Mouse (Mus musculus) kidney, embryonic 16.5 days (tissue): Measurements from ENCODE around the gene Trim8. TPM values are rescaled to one million over a fixed set of nuclear protein-coding genes. Genes with fewer than 3 reads are reported as not detected.

ENCODE experiments used
- ATAC-seq: fragments of 200-750 bp; cut with Nextera tagmentation; 2 replicates; pipeline ENCODE4 v1.8.0; 2017; ENCODE audit warnings: moderate TSS enrichment; ENCODE audit not compliant: low FRiP score, low TSS enrichment
- H3K27ac ChIP-seq: fragments of 300-500 bp; sonication (generic); 2 replicates; pipeline ENCODE4 v1.5.1; 2014; ENCODE audit warnings: low read length
- H3K27me3 ChIP-seq: fragments of 300-500 bp; sonication (generic); 2 replicates; pipeline ENCODE4 v1.6.1; 2014; ENCODE audit warnings: low read length, control low read depth, mixed read lengths; ENCODE audit not compliant: insufficient read depth
- H3K36me3 ChIP-seq: fragments of 300-500 bp; sonication (generic); 2 replicates; pipeline ENCODE4 v1.6.1; 2014; ENCODE audit warnings: low read length, control low read depth, mixed read lengths; ENCODE audit not compliant: insufficient read depth
- H3K4me1 ChIP-seq: fragments of 300-500 bp; sonication (generic); 2 replicates; pipeline ENCODE4 v1.6.1; 2014; ENCODE audit warnings: low read length, control low read depth, mixed read lengths; ENCODE audit not compliant: insufficient read depth
- H3K4me2 ChIP-seq: fragments of 300-500 bp; sonication (generic); replicated peaks from 2 replicates; pipeline ENCODE4 v1.6.1; 2014; ENCODE audit warnings: low read depth, low read length
- H3K4me3 ChIP-seq: fragments of 300-500 bp; sonication (generic); 2 replicates; pipeline ENCODE4 v1.5.1; 2014; ENCODE audit warnings: mild to moderate bottlenecking, low read length
- H3K9ac ChIP-seq: fragments of 300-500 bp; sonication (generic); replicated peaks from 2 replicates; pipeline ENCODE4 v1.6.1; 2014; ENCODE audit warnings: low read length
- H3K9me3 ChIP-seq: fragments of 300-500 bp; sonication (generic); 2 replicates; pipeline ENCODE4 v1.6.1; 2016; ENCODE audit warnings: low read length, control low read depth
- WGBS: fragments of 180-500 bp; shearing (Covaris S2); extraction: QIAGEN DNeasy Blood & Tissue Kit; methylation state at CpG from one replicate; pipeline ENCODE4 v1.1.7; 2014; 5-methylcytosine and 5-hydroxymethylcytosine counted together
- polyA plus RNA-seq: library from polyadenylated mRNA; unstranded; fragments of >200 nt; fragmentation: Nextera tagmentation; extraction: Ambion mirVana; gene quantifications from 2 replicates; pipeline ENCODE4 v1.2.1, GENCODE M21; 2015

Gene Trim8
- polyA plus RNA-seq, 1 experiment from 2014 or later: 22.2 TPM

DNA sequence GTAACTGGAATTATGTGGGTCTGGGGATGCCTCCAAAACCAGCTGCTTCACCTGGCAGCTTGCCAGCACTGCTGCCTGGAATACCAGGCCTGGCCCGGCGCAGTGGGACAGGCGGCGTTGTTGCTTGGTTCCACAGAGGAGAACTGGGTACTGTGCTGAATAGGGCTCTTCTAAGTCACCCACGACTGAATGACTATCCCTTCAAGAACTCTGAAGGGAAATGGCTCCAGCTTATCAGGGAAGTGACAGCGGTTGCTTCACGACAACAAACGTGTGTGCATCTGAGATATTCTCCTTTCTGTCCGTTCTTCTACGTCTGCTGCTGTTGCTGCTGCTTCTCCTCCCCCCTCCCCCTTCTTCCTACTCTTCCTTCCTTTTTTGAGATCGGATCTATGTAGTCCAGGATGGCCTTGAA, 52.0 kb downstream of the Trim8 start:
- Histone ChIP-seq H3K4me3 (no peak overlapping the region), H3K4me2 (no peak overlapping the region), H3K36me3 (peaks cover 34% of the 10 kb centered on the region), H3K4me1 (no peaks in the 10 kb centered on the region), H3K27me3 (no peaks in the 10 kb centered on the region), H3K9ac (no peak overlapping the region), H3K9me3 (no peaks in the 10 kb centered on the region), H3K27ac (no peak overlapping the region)
- 66% methylated on average over 11 of the region's 11 CpGs for WGBS
- no peak for ATAC-seq

GRCm38 (mm10) chr19:46558009-46558408, 56.5 kb downstream of the Trim8 start:
- no peak for ATAC-seq
- peaks cover 8% of the 10 kb centered on the region; the same call in 1 of the 2 replicates for H3K36me3 ChIP-seq
- no peak overlapping the region for H3K27ac ChIP-seq
- H3K27me3 ChIP-seq: no peaks in the 10 kb centered on the region
- peaks cover 2% of the 10 kb centered on the region; the same call in 1 of the 2 replicates for H3K4me1 ChIP-seq
- H3K4me2 ChIP-seq: no peak overlapping the region
- 83% methylated on average over 8 of the region's 8 CpGs for WGBS
- H3K9ac ChIP-seq: no peak overlapping the region
- no peak overlapping the region for H3K4me3 ChIP-seq
- no peaks in the 10 kb centered on the region for H3K9me3 ChIP-seq

- no peak overlapping the region for H3K27ac ChIP-seq
- H3K9ac ChIP-seq: no peak overlapping the region
- WGBS: 80% methylated on average over 12 of the region's 12 CpGs
- no peak overlapping the region for H3K4me3 ChIP-seq
- peaks cover 2% of the 10 kb centered on the region; the same call in 1 of the 2 replicates for H3K4me1 ChIP-seq
- H3K27me3 ChIP-seq: no peaks in the 10 kb centered on the region
- H3K9me3 ChIP-seq: no peaks in the 10 kb centered on the region
- H3K4me2 ChIP-seq: no peak overlapping the region
- H3K36me3 ChIP-seq: peaks cover 8% of the 10 kb centered on the region; the same call in 1 of the 2 replicates
- no peak for ATAC-seq
Observed at GRCm38 (mm10) chr19:46558631-46559030, 57.1 kb downstream of the Trim8 start.

DNA sequence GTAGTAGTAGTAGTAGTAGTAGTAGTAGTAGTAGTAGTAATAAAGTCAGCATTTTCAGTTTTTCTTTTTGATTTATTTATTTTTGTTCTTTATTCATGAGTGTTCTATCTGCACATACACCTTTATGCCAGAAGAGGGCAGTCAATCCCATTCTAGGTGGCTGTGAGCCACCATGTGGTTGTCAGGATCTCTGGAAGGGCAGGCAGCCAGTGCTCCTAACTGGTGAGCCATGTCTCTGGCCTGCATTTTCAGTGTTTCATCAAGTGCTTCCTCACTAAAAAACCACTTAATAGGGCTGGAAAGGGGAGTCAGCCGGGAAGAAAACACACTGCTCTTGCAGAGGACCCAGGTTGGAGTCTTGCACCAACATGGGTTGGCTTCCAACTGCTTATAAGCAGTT, 60.6 kb downstream of the Trim8 start:
- H3K27ac ChIP-seq: no peak overlapping the region
- no peak overlapping the region for H3K9ac ChIP-seq
- ATAC-seq: no peak
- H3K4me2 ChIP-seq: no peak overlapping the region
- no peaks in the 10 kb centered on the region for H3K27me3 ChIP-seq
- H3K4me3 ChIP-seq: no peak overlapping the region
- 35% methylated on average over 1 of the region's 1 CpGs for WGBS
- H3K4me1 ChIP-seq: peaks cover 6% of the 10 kb centered on the region; the same call in 1 of the 2 replicates
- H3K9me3 ChIP-seq: no peaks in the 10 kb centered on the region
- H3K36me3 ChIP-seq: peaks cover 8% of the 10 kb centered on the region; the same call in 1 of the 2 replicates

DNA sequence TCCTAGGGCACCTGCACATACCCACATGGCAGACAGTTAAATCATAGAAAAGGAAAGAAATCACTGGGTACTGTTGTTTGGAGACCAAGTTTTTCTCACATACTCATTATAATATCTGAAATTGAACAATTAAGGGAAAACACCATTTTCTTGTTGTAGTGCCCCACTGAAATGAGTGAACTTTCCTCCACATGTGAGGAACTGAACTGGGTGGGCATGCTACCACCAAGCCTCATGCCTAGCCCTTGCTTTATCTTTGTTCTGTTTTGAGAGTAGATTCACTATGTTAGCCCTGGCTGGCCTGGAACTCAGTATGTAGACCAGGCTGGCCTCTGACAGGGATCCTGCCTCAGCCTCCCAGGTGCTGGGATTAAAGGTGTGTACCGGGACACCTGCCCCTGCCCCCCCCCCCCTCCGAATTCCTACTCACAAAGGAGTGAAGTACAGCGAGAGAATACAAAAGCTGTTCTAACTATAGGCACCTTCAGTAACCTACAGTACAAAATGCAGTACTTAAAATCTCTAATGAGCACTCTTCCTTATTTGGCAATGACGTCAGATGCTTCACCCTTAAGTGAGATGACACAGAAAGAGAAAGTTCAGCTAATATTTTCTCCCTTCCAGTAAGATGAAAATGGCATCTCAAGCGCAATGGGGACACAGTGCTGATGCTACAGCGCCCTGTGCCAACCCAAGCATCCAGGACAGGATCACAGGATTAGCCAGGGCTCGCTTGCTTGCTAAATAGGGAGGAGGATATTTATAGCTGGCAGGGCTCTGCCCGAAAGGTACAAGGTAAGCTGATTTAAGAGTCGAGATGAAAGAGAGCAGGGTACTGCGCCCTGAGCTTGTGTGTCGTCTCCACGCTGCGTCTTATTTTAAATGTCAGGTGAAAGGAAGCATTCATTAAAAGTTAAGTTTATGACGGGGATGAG, 61.3 kb downstream of the Trim8 start:
- Histone ChIP-seq H3K9me3 (no peaks in the 10 kb centered on the region), H3K36me3 (peaks cover 3% of the 10 kb centered on the region; the same call in 1 of the 2 replicates), H3K9ac (no peak overlapping the region), H3K4me2 (no peak overlapping the region), H3K27ac (no peak overlapping the region), H3K27me3 (no peaks in the 10 kb centered on the region), H3K4me1 (peaks cover 6% of the 10 kb centered on the region; the same call in 1 of the 2 replicates), H3K4me3 (no peak overlapping the region)
- 83% methylated on average over 14 of the region's 14 CpGs for WGBS
- no peak for ATAC-seq

- WGBS: 75% methylated on average over 4 of the region's 4 CpGs
- Histone ChIP-seq H3K9me3 (no peaks in the 10 kb centered on the region), H3K4me3 (no peak overlapping the region)
Observed at GRCm38 (mm10) chr19:46563603-46564002, 62.1 kb downstream of the Trim8 start.

DNA sequence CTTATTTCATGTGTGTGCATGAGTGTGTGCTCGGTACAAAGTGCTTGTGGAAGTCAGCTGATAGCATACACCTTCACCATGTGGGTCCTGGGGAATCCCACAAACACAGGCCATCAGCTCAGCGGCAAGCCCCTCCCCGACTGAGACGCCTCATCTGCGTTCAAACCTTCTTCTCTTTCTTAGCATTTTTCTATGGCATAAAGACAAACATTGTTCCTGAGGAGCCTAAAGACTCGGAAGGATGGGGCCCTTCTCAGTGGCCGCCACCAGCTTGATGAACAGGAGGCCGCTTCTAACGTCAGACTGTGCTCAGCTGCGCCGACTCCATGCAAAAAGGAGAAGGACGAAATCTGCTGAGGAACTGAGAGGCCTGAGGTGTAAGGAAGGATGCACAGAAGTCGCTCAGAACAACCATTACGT, 62.6 kb downstream of the Trim8 start:
- no peak overlapping the region for H3K9ac ChIP-seq
- H3K4me2 ChIP-seq: no peak overlapping the region
- H3K9me3 ChIP-seq: no peaks in the 10 kb centered on the region
- no peaks in the 10 kb centered on the region for H3K27me3 ChIP-seq
- 84% methylated on average over 14 of the region's 14 CpGs for WGBS
- H3K4me3 ChIP-seq: no peak overlapping the region
- ATAC-seq: no peak
- no peaks in the 10 kb centered on the region for H3K36me3 ChIP-seq
- H3K4me1 ChIP-seq: peaks cover 6% of the 10 kb centered on the region; the same call in 1 of the 2 replicates
- no peak overlapping the region for H3K27ac ChIP-seq

More at GRCm38 (mm10) chr19:46563603-46564002, 62.1 kb downstream of the Trim8 start:
- Histone ChIP-seq H3K4me2 (no peak overlapping the region), H3K27ac (no peak overlapping the region), H3K36me3 (no peaks in the 10 kb centered on the region), H3K9ac (no peak overlapping the region), H3K27me3 (no peaks in the 10 kb centered on the region), H3K4me1 (peaks cover 6% of the 10 kb centered on the region; the same call in 1 of the 2 replicates)
- ATAC-seq: no peak

Other genes starting within 250 kb of the Trim8 start
- gene Nfkb2, start 197.4 kb upstream of the Trim8 start, polyA plus RNA-seq: 9.7 and 11.5 TPM in 2 replicates
- gene Psd, start 174.5 kb upstream of the Trim8 start, polyA plus RNA-seq: 4.5 and 5.4 TPM in 2 replicates
- gene Fbxl15, start 173.5 kb upstream of the Trim8 start, polyA plus RNA-seq: 22.4 and 26.0 TPM in 2 replicates
- gene Cuedc2, start 163.0 kb upstream of the Trim8 start, polyA plus RNA-seq: 188 and 198 TPM in 2 replicates
- gene Mfsd13a, start 160.6 kb upstream of the Trim8 start, polyA plus RNA-seq: 14.7 and 16.9 TPM in 2 replicates
- gene 2310034G01Rik, start 151.4 kb upstream of the Trim8 start, polyA plus RNA-seq: 2.5 and 2.6 TPM in 2 replicates
- gene Actr1a, start 106.0 kb upstream of the Trim8 start, polyA plus RNA-seq: 143 and 144 TPM in 2 replicates
- gene Sufu, start 104.8 kb upstream of the Trim8 start, polyA plus RNA-seq: 50.7 and 54.0 TPM in 2 replicates
- gene Arl3, start 71.5 kb downstream of the Trim8 start, polyA plus RNA-seq: 142 and 148 TPM in 2 replicates
- 39.4 and 41.1 TPM in 2 replicates for gene Sfxn2, start 71.7 kb downstream of the Trim8 start, polyA plus RNA-seq
- 53.4 and 54.4 TPM in 2 replicates for gene Wbp1l, start 97.4 kb downstream of the Trim8 start, polyA plus RNA-seq
- gene Cyp17a1, start 171.5 kb downstream of the Trim8 start, polyA plus RNA-seq: 7.1 TPM in 1 of 2 replicates, not detected in the other
- gene Borcs7, start 188.2 kb downstream of the Trim8 start, polyA plus RNA-seq: 15.6 and 19.0 TPM in 2 replicates
- gene As3mt, start 205.8 kb downstream of the Trim8 start, polyA plus RNA-seq: 54.8 and 57.0 TPM in 2 replicates